Mouse (Mus musculus) kidney, postnatal 0 days (tissue): Measurements from ENCODE around the gene Olfr430. TPM values are rescaled to one million over a fixed set of nuclear protein-coding genes. Genes with fewer than 3 reads are reported as not detected.
"Not testable (repeated sequence)": the region's sequence is repeated elsewhere in the genome, so short reads cannot be mapped to it uniquely, and the experiment has no call there.

Experiments
- ATAC-seq: fragments of 200-750 bp; cut with Nextera tagmentation; replicated peaks from 2 replicates; pipeline ENCODE4 v1.8.0; 2017; ENCODE audit warnings: low read depth, moderate number of reproducible peaks, moderate TSS enrichment, moderate library complexity; ENCODE audit not compliant: low FRiP score
- DNase-seq: peaks from one replicate; pipeline ENCODE4 v3.0.0-alpha.2; 2016; ENCODE audit warnings: low spot score
- H3K27ac ChIP-seq: fragments of 300-500 bp; sonication (generic); 2 replicates; pipeline ENCODE4 v1.5.1; 2014; ENCODE audit warnings: mild to moderate bottlenecking
- H3K27me3 ChIP-seq: fragments of 300-500 bp; sonication (generic); 2 replicates; pipeline ENCODE4 v1.6.1; 2014; ENCODE audit warnings: low read length, mixed read lengths; ENCODE audit not compliant: insufficient read depth
- H3K36me3 ChIP-seq: fragments of 300-500 bp; sonication (generic); 2 replicates; pipeline ENCODE4 v1.6.1; 2014; ENCODE audit warnings: low read length, mixed read lengths; ENCODE audit not compliant: insufficient read depth
- H3K4me1 ChIP-seq: fragments of 300-500 bp; sonication (generic); replicated peaks from 2 replicates; pipeline ENCODE4 v1.6.1; 2014; ENCODE audit warnings: antibody characterized with exemption, low read length, mixed read lengths; ENCODE audit not compliant: insufficient read depth
- H3K4me2 ChIP-seq: fragments of 300-500 bp; sonication (generic); 2 replicates; pipeline ENCODE4 v1.6.1; 2014; ENCODE audit warnings: mild to moderate bottlenecking, low read length, moderate library complexity, mixed read lengths
- H3K4me3 ChIP-seq: fragments of 300-500 bp; sonication (generic); replicated peaks from 2 replicates; pipeline ENCODE4 v1.5.1; 2014; ENCODE audit warnings: low read depth, low read length
- H3K9ac ChIP-seq: fragments of 300-500 bp; sonication (generic); 2 replicates; pipeline ENCODE4 v1.6.1; 2014; ENCODE audit warnings: low read depth, low read length
- H3K9me3 ChIP-seq: fragments of 300-500 bp; sonication (generic); replicated peaks from 2 replicates; pipeline ENCODE4 v1.6.1; 2016; ENCODE audit warnings: low read length, inconsistent platforms, mixed read lengths
- CTCF ChIP-seq: IDR thresholded peaks from 2 replicates; pipeline ENCODE4 v1.5.1; 2016; ENCODE audit warnings: antibody characterized with exemption, low read depth, mild to moderate bottlenecking, moderate library complexity
- WGBS: fragments of 180-500 bp; shearing (Covaris S2); extraction: QIAGEN DNeasy Blood & Tissue Kit; methylation state at CpG from one replicate; pipeline ENCODE4 v1.1.7; 2014; 5-methylcytosine and 5-hydroxymethylcytosine counted together
- polyA plus RNA-seq: library from polyadenylated mRNA; unstranded; fragments of >200 nt; fragmentation: Nextera tagmentation; extraction: Ambion mirVana; gene quantifications from 2 replicates; pipeline ENCODE4 v1.2.1, GENCODE M21; 2015

The Olfr430 gene
- polyA plus RNA-seq, 1 experiment from 2014 or later, result not detected

DNA sequence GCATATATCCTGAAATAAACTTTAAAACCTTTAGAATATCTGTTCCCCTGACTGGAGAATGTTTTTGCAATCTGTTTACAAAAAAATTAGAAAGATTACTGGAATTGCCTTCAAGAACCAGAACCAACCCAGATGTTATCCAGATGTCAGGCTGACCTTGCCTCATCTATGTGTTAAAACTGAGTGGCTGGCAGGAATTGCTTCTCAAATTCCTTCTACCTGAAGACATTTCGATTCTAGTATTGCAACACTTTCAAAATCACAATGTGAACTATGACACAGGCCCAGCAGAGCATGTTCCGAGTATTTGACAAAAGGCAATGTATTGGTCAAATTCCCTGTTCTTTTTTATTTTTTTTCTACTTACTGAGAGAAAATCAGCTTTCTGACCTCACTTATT, 22.0 kb upstream of the Olfr430 start:
- Histone ChIP-seq H3K4me1 (no peaks in the 10 kb centered on the region), H3K4me2 (no peak overlapping the region), H3K36me3 (no peaks in the 10 kb centered on the region), H3K27me3 (no peaks in the 10 kb centered on the region), H3K9ac (no peak overlapping the region), H3K4me3 (no peak overlapping the region), H3K27ac (no peak overlapping the region), H3K9me3 (no peaks in the 10 kb centered on the region)
- no peak for TF ChIP-seq CTCF
- DNase-seq, result no peak
- ATAC-seq, result no peak
- WGBS, result 58% methylated on average over 2 of the region's 2 CpGs

DNA sequence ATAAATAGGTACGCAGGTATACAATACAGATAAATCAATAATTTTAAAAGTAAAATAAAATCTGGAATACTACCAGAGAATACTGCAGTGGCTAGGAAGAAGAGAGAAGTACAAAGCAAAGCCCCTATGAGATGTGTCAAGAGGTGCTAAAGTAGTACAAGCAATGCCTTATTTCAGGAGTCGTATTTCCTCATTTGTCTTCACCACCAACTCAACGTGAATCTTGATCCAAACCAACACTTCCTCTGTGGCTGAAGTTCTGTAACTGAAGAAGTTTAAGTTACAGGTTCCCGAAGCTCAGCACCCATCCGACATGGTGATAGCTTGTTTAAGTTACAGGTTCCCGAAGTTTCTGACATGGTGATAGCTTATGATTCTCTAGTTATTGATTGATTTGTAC, 18.2 kb upstream of the Olfr430 start:
- H3K9me3 ChIP-seq, H3K27me3 ChIP-seq, H3K9ac ChIP-seq, DNase-seq, ATAC-seq, H3K36me3 ChIP-seq, H3K4me1 ChIP-seq, H3K27ac ChIP-seq, H3K4me2 ChIP-seq, H3K4me3 ChIP-seq: not testable (repeated sequence)
- 65% methylated on average over 6 of the region's 6 CpGs for WGBS

DNA sequence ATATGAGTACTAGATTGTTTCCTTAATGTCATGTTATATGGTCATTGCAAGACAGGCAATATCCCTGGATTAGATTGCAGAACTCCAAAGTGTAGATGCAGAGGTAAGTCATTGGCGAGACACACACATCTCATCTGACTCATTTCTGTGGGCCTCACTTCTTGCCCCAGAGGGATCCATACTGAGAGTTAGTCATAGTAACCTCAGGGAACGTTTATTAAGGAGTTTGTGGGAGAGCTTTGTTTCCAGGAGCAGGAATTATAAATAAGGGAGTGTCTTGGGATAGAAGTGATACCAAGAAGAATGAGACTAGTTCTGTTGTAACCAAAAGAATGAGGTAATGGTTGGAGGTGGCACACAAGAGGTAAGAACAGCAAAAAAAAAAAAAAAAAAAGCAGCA, 17.5 kb upstream of the Olfr430 start, which contains the start of gene Olfr432:
Gene Olfr432, plus strand, starts transcription at position 313 of the 400 bp plus-strand sequence.
- Histone ChIP-seq H3K4me1 (no peaks in the 10 kb centered on the region), H3K9me3 (no peaks in the 10 kb centered on the region), H3K27ac (no peak within 1 kb of the TSS), H3K4me2 (no peak within 1 kb of the TSS), H3K36me3 (no peaks in the 10 kb centered on the region), H3K27me3 (no peaks in the 10 kb centered on the region), H3K4me3 (no peak within 1 kb of the TSS), H3K9ac (no peak within 1 kb of the TSS)
- TF ChIP-seq CTCF, result no peak
- 65% methylated on average over 2 of the region's 2 CpGs for WGBS
- no peak for DNase-seq
- no peak for ATAC-seq

DNA sequence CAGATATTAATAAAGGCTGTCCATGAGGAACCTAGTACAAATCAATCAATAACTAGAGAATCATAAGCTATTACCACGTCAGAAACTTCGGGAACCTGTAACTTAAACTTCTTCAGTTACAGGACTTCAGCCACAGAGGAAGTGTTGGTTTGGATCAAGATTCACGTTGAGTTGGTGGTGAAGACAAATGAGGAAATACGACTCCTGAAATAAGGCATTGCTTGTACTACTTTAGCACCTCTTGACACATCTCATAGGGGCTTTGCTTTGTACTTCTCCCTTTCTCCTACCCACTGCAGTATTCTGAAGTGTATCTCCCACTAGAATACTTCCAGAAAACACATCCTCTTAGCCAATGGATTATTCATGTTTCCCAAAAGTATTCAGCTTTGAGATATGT, 17.0 kb upstream of the Olfr430 start:
- H3K9me3 ChIP-seq, H3K27ac ChIP-seq, ATAC-seq, H3K9ac ChIP-seq, H3K4me3 ChIP-seq, H3K27me3 ChIP-seq, H3K36me3 ChIP-seq, H3K4me2 ChIP-seq, H3K4me1 ChIP-seq, DNase-seq: not testable (repeated sequence)
- 53% methylated on average over 4 of the region's 4 CpGs for WGBS

GRCm38 (mm10) chr1:174050532-174050931, 15.9 kb upstream of the Olfr430 start:
- Histone ChIP-seq H3K4me1 (no peaks in the 10 kb centered on the region), H3K9me3 (no peaks in the 10 kb centered on the region), H3K27ac (no peak overlapping the region), H3K9ac (no peak overlapping the region), H3K4me2 (no peak overlapping the region), H3K4me3 (no peak overlapping the region), H3K36me3 (no peaks in the 10 kb centered on the region), H3K27me3 (no peaks in the 10 kb centered on the region)
- ATAC-seq, result no peak
- WGBS, result 75% methylated on average over 4 of the region's 4 CpGs
- TF ChIP-seq CTCF, result no peak
- DNase-seq, result no peak

DNA sequence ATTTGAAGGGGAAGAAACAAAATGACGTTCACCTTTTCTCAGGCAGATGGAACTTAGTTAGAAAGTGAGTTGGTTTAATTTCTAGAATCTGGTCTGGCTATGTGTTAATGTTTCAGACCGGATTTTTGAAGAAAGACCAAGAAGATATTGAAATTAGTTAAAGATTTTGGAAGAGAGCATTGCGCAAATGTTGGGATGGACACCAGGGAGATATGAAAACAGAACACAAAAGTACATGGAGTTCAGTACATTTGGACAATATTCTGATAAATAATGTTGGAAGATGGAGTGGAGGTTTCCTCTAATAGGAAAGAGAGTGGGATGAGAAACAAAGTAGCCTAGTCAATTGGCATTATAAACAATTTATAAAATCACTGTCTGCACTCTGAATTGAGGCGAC, 14.9 kb upstream of the Olfr430 start:
- ATAC-seq (no peak), DNase-seq (no peak)
- no peak overlapping the region for H3K4me2 ChIP-seq
- no peaks in the 10 kb centered on the region for H3K9me3 ChIP-seq
- H3K9ac ChIP-seq, result no peak overlapping the region
- no peaks in the 10 kb centered on the region for H3K36me3 ChIP-seq
- no peaks in the 10 kb centered on the region for H3K27me3 ChIP-seq
- H3K27ac ChIP-seq, result no peak overlapping the region
- no peak overlapping the region for H3K4me3 ChIP-seq
- TF ChIP-seq CTCF, result no peak
- WGBS, result 85% methylated on average over 4 of the region's 4 CpGs
- no peaks in the 10 kb centered on the region for H3K4me1 ChIP-seq

GRCm38 (mm10) chr1:174051931-174052536, 14.4 kb upstream of the Olfr430 start:
- Histone ChIP-seq H3K4me1 (no peaks in the 10 kb centered on the region), H3K4me3 (no peak overlapping the region), H3K4me2 (no peak overlapping the region), H3K9me3 (no peaks in the 10 kb centered on the region), H3K27me3 (no peaks in the 10 kb centered on the region), H3K9ac (no peak overlapping the region), H3K27ac (no peak overlapping the region), H3K36me3 (no peaks in the 10 kb centered on the region)
- ATAC-seq (no peak), DNase-seq (no peak)
- no peak for TF ChIP-seq CTCF
- 85% methylated on average over 5 of the region's 5 CpGs for WGBS
